Mouse (Mus musculus) heart, adult 8-10 months (tissue): ENCODE data around the gene Dbn1. TPM values are rescaled to one million over a fixed set of nuclear protein-coding genes. Genes with fewer than 3 reads are reported as not detected.

Source experiments
- DNase-seq: peaks from one replicate; pipeline ENCODE4 v3.0.0; 2022; ENCODE audit warnings: low spot score
- total RNA-seq, 4 experiments: library from RNA; stranded (reverse); gene quantifications; 2 replicates each; pipeline ENCODE4 v1.2.4; 2022

Dbn1 gene
- total RNA-seq, 4 experiments from 2014 or later = 3.8 to 6.4 (median 5.1) TPM

DNA sequence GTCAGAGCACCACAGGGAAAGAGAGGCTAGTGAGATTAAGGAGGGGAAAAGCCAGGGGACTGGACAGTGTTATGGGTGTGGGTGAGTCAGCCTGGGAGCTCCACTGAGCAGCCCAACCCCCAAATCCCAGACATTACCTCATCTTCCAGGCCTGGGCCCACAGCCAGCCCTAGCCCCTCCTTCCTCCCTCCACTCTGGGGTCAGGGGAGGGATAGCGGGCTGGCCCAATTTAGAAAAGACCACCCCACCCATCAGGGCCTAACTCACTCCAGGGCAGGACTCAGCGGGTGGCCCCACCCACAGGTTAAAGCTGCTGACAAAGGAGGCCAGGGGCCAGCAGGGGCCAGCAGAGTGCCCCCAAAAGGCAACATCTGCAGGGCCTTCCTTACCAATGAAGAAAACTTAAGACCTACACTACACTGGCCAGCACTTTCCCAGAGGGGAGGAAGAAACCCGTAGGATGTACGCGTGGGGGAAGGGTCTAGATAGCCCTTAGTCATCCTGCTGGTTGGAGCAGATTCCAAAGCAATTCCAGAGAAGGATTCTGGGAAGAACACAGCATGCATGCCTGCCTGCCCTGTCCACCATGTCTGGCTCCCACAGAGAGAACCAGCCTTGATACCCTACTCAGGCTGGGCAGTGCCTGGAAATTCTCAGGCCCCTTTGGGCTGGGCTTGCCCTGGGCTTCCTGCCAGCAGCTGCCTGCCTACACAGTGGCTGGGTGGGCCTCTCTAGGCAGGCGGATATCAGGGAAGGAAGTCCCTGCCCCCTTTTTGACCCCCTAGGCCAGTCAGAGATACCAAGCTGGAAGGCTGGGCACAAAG lies 23.0 kb upstream of the Dbn1 start:
- peak; percentile 93 for DNase-seq

DNA sequence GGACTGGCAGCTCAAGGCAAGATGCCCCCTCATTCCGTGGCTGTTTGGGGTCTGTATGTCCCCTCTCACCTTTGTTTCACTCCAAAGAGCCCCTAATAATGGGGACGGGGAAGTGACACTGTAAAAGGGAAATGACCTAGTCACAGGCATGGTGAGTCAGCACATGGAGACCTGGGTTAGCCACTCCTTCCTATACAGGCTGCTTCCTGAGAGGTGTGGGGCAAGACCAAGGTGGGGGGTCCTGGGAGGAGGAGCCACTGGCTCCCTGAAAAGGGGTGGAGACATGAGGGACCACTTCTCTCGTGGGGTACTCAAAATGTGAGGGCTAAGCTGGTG lies 22.4 kb upstream of the Dbn1 start:
- no peak for DNase-seq

GRCm38 (mm10) chr13:55508531-55508930 lies 20.6 kb upstream of the Dbn1 start:
- no peak for DNase-seq

DNA sequence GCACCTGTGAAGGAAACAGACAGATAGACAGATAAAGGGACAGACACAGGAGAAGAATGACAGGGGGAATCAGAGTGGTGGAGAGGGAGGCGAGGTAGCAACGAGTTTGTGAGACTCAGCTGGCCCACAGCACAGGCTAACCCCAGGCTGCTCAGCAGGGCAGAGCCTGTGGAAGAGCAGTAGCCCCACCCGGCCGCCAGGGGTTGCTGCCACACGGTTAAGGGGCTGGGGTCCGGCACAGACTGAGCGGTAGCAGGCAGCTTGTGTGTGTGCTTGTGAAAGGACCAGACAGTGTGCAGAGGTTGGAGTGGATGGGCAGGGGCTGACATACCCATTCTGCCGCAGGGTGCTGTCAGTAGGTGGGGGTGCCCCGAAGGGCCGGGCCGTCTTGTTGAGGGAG lies 20.0 kb upstream of the Dbn1 start:
- DNase-seq = no peak

DNA sequence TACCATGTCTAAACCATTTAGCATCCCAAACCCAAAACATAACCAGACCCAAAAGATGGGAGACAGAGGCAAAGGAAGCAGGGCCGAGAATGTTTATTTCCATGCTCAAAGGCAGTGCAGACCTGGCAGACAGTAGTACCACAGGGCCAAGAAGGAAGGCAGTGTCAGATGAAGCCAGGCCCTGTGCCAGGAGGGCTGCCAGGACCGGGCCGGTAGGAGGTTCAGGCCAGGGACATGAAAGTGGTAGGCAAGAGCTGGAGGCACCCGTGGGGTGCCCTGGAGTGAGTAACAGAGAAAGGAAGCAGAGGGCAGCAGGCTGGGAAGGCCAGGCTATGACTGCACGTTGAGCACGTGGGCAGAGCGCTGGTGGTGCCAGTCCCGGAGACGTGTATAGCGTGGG lies 18.8 kb upstream of the Dbn1 start:
- DNase-seq = no peak

GRCm38 (mm10) chr13:55505810-55506209 lies 17.9 kb upstream of the Dbn1 start:
- no peak for DNase-seq

- no peak for DNase-seq
Measured at GRCm38 (mm10) chr13:55504390-55504789, 16.5 kb upstream of the Dbn1 start.

DNA sequence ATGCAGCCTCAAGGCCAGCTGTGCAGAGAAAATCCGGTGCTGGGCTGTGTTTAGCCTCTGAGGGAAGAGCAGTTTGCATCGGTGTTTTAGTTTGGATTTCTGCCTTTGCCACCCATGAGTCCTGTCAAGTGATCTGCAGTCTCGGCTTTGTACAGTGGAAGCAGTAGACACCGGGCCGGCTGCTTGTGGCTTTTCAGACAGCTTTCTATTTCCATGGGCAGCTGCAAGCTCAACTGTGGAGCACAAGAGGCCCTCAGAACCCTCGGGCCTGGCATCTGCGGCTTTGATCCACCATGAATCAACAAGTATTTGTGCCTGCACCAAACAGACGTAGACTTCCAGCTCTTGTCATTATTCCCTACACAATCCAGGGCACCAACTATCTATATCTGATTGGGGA lies 14.5 kb upstream of the Dbn1 start:
- no peak for DNase-seq

GRCm38 (mm10) chr13:55500575-55500974 lies 12.7 kb upstream of the Dbn1 start:
- no peak for DNase-seq

DNA sequence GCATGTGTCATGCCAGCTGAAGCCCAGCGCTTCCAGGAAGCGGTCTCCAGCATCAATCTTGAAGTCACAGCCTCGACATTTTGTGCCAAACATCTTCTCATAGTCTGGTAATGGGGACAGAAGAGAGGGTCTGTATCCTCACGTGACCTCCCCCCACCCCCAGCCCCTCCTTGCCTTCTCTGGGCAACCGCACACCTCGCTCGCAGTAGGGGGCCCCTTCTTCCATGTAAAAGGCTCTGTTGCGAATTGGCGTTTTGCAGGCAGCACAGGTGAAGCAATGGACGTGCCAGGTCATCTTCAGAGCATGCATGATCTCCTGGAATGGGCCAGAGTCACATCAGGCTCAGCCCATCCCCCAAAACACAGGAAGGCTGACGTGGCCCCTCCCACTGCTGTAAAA lies 11.0 kb upstream of the Dbn1 start:
- DNase-seq = no peak

DNA sequence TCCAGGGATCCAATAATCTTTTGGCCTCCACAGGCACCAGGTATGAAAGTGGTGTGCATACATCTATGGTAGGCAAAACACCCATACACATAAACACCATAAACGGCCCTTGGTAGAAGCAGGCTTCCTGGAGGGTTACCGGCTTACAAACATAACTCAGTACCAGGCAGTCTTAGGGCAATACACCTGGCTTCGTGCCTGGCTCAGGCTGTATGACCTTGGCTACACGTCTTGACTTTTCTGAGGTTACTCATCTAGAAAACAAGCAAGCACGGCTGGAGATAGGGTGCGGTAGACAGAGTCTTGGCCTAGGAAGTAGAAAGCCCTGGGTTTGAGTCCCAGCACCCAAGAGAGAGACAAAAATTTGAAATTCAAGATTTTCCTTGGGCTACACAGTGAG lies 8.8 kb upstream of the Dbn1 start:
- DNase-seq = no peak

DNA sequence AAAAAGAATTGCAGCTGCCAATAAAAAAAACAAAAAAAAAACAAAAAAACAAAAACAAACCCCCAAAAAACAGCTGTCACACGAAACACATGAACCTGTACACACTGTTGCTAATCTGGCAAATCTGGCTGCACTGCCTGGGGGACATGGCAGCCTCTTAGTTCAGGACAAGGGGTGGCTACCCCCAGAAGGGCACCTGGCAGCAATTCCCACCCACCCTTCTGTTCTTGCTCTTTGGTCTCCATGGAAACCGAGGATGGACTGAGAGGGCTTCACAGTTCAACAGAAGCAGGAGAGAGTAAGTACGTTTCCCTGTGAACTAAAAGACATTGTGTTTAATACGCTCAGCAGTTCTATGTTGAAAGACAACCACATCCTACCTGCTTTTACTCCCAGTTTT lies 7.8 kb upstream of the Dbn1 start:
- DNase-seq = no peak

DNA sequence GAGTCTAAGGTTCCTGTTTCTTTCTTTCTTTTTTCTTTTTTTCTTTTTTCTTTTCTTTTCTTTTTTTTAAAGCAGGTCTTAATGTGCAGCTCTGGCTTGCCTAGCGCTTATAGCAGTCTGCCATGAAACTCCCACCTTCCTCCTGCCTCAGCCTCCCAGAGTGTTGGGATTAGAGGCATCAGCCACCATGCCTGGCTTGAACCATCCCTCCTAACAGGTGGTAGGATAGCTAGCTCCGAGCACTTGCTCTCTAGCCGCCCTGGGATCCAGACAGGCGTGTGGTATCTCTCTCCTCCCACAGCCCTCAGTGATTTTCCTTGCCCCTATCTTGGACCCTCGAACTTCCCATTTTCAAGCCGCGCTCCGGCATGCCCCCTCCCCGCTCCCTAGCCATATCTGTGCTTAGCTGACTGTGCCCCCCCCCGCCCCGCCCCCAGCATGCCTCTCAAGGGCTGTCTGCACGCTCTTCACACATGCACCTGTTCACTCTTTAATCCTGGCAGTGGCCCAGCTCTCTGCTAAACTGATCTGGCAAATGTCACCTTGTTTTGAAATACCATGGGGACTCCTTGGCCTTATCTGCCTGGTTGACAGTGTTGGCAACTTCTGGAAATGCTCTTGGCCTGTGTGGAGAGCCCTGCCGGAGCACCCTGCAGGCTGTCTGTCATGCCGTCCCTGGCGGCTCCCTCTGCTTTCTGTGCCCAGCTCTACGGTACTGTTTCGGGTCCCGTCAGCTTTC lies 7.1 kb upstream of the Dbn1 start:
- DNase-seq = no peak

- no peak for DNase-seq
Measured at GRCm38 (mm10) chr13:55494257-55494656, 6.3 kb upstream of the Dbn1 start.

- DNase-seq = no peak
Measured at GRCm38 (mm10) chr13:55486916-55487577, 864 bp downstream of the Dbn1 start.

DNA sequence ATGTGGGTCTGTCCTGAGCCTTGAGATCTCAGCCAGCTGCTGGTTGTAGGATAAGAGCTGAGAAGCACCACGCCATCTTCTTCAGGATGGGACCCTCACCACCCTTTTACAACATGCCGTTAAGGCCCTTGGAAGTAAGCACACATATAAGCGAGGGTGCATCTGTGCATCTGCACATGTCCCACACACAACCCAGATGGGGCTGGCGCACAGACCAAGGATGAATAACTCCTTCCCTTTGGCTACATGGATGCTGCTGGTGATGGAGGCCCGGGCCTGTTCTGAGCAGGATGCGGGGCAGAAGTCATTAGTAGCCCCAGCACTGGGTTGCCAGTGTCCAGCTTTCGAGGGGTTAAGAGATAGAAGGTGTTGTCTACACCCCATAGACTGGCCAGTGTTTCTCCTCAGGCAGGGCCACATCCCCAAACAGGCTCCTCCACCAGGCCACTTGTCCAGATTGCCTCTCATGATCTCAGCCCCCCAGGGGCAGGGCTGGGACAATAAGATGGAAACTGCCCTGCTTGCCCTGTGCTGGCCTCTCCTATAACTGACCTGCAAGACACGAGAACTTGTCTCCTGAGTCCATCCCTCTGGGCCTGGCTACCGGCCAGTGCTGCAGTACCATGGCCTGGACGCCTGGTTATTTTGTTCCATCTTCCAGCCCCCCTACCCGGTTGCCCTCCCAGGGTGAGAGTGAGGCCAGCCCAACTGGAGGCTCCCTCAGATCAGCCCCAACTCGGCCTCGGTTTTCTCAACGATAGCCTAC lies 1.7 kb downstream of the Dbn1 start:
- no peak for DNase-seq

DNA sequence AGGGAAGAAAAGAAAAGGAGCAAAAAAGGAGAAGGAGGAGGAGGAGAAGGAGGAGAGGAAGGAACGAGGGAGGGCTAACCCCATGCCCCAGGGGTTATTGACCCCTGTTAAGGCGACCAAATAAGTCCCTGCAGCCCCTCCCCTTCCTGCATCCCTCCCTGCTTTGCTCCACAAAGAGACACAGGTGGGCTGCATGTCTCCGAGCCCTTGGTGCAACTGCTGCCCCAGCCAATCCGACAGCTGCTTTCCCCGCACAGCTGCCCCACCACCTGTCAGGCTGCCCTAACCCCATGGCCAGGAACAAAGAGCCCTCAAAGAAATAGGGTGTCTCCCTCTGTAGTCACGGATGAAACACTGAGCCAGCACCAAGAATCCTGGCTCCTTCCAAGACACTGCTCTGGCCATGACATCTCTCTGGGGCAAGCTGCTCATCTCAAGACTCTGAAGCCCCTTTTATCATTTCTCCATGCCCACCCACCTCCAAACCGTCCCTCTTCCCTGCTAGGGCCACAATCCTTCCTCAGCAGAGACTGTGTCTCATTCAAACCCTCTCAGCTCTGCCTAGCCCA lies 3.3 kb downstream of the Dbn1 start:
- no peak for DNase-seq

- DNase-seq = no peak
Measured at GRCm38 (mm10) chr13:55483593-55483992, 4.3 kb downstream of the Dbn1 start.

DNA sequence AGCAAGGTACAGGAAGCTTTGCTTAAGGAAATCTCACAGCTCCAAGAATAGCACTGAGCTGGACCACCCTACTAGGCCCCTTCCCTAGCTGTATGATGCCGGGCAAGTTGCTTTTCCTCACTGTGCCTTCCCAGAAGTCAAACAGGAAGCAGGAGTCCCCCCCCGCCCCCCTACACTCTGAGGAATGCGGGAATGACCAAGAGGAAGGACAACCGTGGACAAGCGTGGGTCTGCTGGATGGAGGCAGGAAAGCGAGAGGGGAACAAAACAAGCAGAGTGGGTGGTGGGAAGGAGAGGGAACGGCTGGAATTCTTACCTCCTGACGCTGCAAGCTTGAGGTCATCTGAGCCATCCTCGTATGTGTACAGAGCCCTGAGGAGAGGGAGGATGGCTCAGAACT lies 4.8 kb downstream of the Dbn1 start:
- DNase-seq = no peak

GRCm38 (mm10) chr13:55482542-55482941 lies 5.4 kb downstream of the Dbn1 start:
- no peak for DNase-seq

GRCm38 (mm10) chr13:55479929-55480328 lies 8.0 kb downstream of the Dbn1 start:
- no peak for DNase-seq

GRCm38 (mm10) chr13:55479008-55479407 lies 8.9 kb downstream of the Dbn1 start:
- DNase-seq = no peak
